Mouse (Mus musculus) heart, embryonic 12.5 days (tissue): ENCODE data around the gene Moxd1. TPM values are rescaled to one million over a fixed set of nuclear protein-coding genes. Genes with fewer than 3 reads are reported as not detected.

Experiments
- ATAC-seq: fragments of 200-750 bp; cut with Nextera tagmentation; 2 replicates; pipeline ENCODE4 v1.8.0; 2017; ENCODE audit warnings: moderate TSS enrichment, moderate library complexity; ENCODE audit not compliant: insufficient number of reproducible peaks, low FRiP score
- H3K27ac ChIP-seq: fragments of 300-500 bp; sonication (generic); 2 replicates; pipeline ENCODE4 v1.5.1; 2016; ENCODE audit warnings: mild to moderate bottlenecking, moderate library complexity; ENCODE audit not compliant: poor library complexity, severe bottlenecking
- H3K27me3 ChIP-seq: fragments of 300-500 bp; sonication (generic); replicated peaks from 2 replicates; pipeline ENCODE4 v1.6.1; 2016; ENCODE audit warnings: mild to moderate bottlenecking, moderate library complexity
- H3K36me3 ChIP-seq: fragments of 300-500 bp; sonication (generic); 2 replicates; pipeline ENCODE4 v1.6.1; 2016; ENCODE audit warnings: mild to moderate bottlenecking, moderate library complexity
- H3K4me1 ChIP-seq: fragments of 300-500 bp; sonication (generic); replicated peaks from 2 replicates; pipeline ENCODE4 v1.6.1; 2016; ENCODE audit warnings: mild to moderate bottlenecking
- H3K4me2 ChIP-seq: fragments of 300-500 bp; sonication (generic); 2 replicates; pipeline ENCODE4 v1.6.1; 2016; ENCODE audit warnings: mild to moderate bottlenecking, moderate library complexity
- H3K4me3 ChIP-seq: fragments of 300-500 bp; sonication (generic); 2 replicates; pipeline ENCODE4 v1.5.1; 2016; ENCODE audit warnings: mild to moderate bottlenecking
- H3K9ac ChIP-seq: fragments of 300-500 bp; sonication (generic); 2 replicates; pipeline ENCODE4 v1.6.1; 2016; ENCODE audit warnings: mild to moderate bottlenecking, moderate library complexity
- H3K9me3 ChIP-seq: fragments of 300-500 bp; sonication (generic); replicated peaks from 2 replicates; pipeline ENCODE4 v1.6.1; 2016; ENCODE audit warnings: mild to moderate bottlenecking, moderate library complexity
- WGBS: fragments of 180-500 bp; shearing (Covaris S2); methylation state at CpG from one replicate; pipeline ENCODE4 v1.1.7; 2016; 5-methylcytosine and 5-hydroxymethylcytosine counted together
- polyA plus RNA-seq: library from polyadenylated mRNA; unstranded; fragments of >200 nt; fragmentation: Nextera tagmentation; extraction: Ambion mirVana; gene quantifications from 2 replicates; pipeline ENCODE4 v1.2.1, GENCODE M21; 2016

The Moxd1 gene
- polyA plus RNA-seq, 1 experiment from 2014 or later, result 2.7 TPM

DNA sequence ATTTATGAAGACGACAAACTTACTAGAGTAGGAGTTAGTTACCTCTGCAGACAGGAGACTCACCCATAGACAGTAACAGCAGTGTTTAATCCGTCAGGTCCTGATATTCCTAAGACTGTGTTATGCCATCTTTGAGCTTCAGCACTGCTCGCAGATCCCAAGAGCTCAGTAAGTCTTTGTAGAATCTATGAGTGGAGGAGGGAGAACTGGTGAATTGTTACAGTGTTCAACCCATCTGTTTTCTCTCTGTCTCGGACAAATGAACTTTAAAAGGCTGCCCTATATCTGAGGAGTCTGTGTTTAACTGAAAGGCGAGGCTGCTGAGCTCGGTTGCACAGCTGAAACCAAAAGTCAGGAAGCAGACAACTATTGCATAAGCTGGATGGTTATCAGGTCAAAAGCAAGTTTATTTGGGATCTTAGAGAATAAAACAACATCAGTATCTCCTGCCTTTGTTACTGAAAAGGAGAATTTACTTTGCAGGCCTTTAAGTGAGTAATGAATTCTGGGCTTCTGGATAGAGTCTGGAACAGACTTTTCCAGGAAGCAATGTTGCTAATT is 47.8 kb downstream of the Moxd1 start:
- no peaks in the 10 kb centered on the region for H3K9me3 ChIP-seq

GRCm38 (mm10) chr10:24276211-24276610 is 52.9 kb downstream of the Moxd1 start:
- Histone ChIP-seq H3K27me3 (no peaks in the 10 kb centered on the region), H3K27ac (no peak overlapping the region), H3K4me2 (no peak overlapping the region), H3K9ac (no peak overlapping the region), H3K4me3 (no peak overlapping the region), H3K4me1 (no peaks in the 10 kb centered on the region), H3K9me3 (no peaks in the 10 kb centered on the region), H3K36me3 (no peaks in the 10 kb centered on the region)
- no peak for ATAC-seq
- 52% methylated on average over 7 of the region's 7 CpGs for WGBS

More for the DNA sequence above, 47.8 kb downstream of the Moxd1 start:
- no peak overlapping the region for H3K27ac ChIP-seq
- H3K4me3 ChIP-seq, result no peak overlapping the region
- H3K27me3 ChIP-seq, result no peaks in the 10 kb centered on the region
- WGBS, result 52% methylated on average over 6 of the region's 6 CpGs
- H3K36me3 ChIP-seq, result no peaks in the 10 kb centered on the region
- H3K4me2 ChIP-seq, result no peak overlapping the region
- no peak for ATAC-seq
- H3K4me1 ChIP-seq, result no peaks in the 10 kb centered on the region
- H3K9ac ChIP-seq, result no peak overlapping the region

DNA sequence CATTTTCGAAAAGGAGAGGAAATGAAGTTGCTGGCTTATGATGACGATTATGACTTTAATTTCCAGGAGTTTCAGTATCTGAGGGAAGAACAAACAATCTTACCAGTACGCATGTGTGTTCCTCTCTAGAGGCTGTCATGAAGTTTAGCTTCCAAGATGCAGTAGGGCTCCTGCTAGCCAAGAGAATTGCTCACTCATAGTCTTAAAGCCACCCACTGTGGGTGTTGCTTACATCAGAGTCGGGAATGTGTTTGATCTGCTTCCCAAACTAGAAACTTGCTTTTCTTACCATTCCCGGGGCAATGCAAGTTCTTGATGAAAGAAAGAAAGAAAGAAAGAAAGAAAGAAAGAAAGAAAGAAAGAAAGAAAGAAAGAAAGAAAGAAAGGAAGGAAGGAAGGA is 59.3 kb downstream of the Moxd1 start:
- 47% methylated on average over 5 of the region's 5 CpGs for WGBS

DNA sequence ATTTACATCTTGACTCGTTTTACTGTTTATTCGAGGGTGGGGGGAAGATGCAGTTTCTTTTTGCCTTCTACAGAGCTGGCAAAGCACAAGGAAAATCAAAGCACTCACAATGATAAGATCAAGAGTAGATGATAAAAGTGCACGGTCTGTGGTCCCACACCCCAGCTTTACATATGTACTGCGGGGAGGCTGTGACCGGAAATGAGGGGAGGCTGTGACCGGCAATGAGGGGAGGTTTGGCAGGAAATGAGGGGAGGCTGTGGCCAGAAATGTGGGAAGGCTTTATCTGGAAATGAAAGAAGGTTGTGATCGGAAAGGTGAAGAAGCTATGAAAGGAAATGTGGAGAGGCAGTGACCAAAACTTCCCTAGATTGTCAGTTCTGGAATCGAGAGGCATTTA is 68.3 kb downstream of the Moxd1 start:
- H3K27ac ChIP-seq, result no peak overlapping the region
- no peak overlapping the region for H3K4me3 ChIP-seq
- no peak for ATAC-seq
- no peaks in the 10 kb centered on the region for H3K9me3 ChIP-seq
- no peaks in the 10 kb centered on the region for H3K4me1 ChIP-seq
- H3K27me3 ChIP-seq, result no peaks in the 10 kb centered on the region
- no peak overlapping the region for H3K4me2 ChIP-seq
- WGBS, result 55% methylated on average over 8 of the region's 8 CpGs
- H3K36me3 ChIP-seq, result no peaks in the 10 kb centered on the region
- no peak overlapping the region for H3K9ac ChIP-seq

More for the DNA sequence above, 59.3 kb downstream of the Moxd1 start:
- ATAC-seq, result no peak
- Histone ChIP-seq H3K9ac (no peak overlapping the region), H3K4me2 (no peak overlapping the region), H3K4me1 (no peaks in the 10 kb centered on the region), H3K36me3 (no peaks in the 10 kb centered on the region), H3K27me3 (peaks cover 4% of the 10 kb centered on the region; the same call in 1 of the 2 replicates), H3K4me3 (no peak overlapping the region), H3K27ac (no peak overlapping the region), H3K9me3 (no peaks in the 10 kb centered on the region)

- 92% methylated on average over 1 of the region's 1 CpGs for WGBS
- no peak for ATAC-seq
Observed at GRCm38 (mm10) chr10:24292671-24293070, 69.4 kb downstream of the Moxd1 start.

DNA sequence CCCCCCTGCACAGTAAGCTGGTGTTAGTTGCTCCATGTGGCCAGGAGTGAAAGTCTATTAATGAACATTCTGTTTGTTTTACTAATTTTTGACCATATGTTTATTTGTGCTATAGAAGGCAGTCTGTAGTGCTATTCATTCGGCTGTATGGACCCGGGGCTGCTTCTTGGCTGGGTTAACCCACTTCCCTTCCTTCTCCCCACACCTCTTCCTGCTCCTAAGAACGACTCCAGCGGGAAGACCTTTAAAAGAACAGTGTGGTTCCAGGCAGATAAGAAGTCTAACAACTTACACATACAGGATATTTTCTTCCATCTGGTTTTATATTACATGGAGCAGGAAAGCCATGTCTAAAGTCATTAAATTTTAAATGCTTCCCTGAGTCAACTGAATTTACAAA is 73.3 kb downstream of the Moxd1 start:
- Histone ChIP-seq H3K36me3 (no peaks in the 10 kb centered on the region), H3K27ac (peak overlapping the region; percentile 36; the same call in 1 of the 2 replicates), H3K9ac (no peak overlapping the region), H3K27me3 (no peaks in the 10 kb centered on the region), H3K4me1 (no peaks in the 10 kb centered on the region), H3K4me2 (no peak overlapping the region), H3K4me3 (no peak overlapping the region), H3K9me3 (no peaks in the 10 kb centered on the region)
- ATAC-seq, result no peak
- WGBS, result 31% methylated on average over 4 of the region's 4 CpGs

More at GRCm38 (mm10) chr10:24292671-24293070, 69.4 kb downstream of the Moxd1 start:
- Histone ChIP-seq H3K9ac (no peak overlapping the region), H3K36me3 (no peaks in the 10 kb centered on the region), H3K9me3 (no peaks in the 10 kb centered on the region), H3K4me1 (no peaks in the 10 kb centered on the region), H3K4me2 (no peak overlapping the region), H3K27ac (no peak overlapping the region), H3K27me3 (no peaks in the 10 kb centered on the region), H3K4me3 (no peak overlapping the region)

DNA sequence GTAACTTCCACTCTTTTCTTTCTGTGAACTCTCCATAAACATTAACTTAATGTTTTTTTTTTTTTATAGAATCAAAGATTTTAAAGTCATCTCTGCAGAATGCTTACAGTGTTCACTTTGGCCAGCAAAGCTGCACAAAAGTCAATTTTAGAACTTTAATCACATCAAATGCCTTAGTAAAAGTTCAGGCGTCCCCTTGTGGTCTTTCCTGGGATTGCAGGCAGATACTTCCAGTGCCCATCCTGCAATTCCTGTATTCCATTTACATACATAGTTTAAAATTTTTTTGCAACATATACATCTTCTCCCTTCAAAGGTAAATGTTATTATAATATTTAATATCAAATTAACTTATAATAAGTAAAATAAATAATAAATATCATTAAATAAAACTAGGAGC is 74.5 kb downstream of the Moxd1 start:
- H3K4me1 ChIP-seq, result no peaks in the 10 kb centered on the region
- ATAC-seq, result no peak
- H3K27me3 ChIP-seq, result no peaks in the 10 kb centered on the region
- no peak overlapping the region for H3K4me2 ChIP-seq
- H3K9me3 ChIP-seq, result no peaks in the 10 kb centered on the region
- H3K36me3 ChIP-seq, result no peaks in the 10 kb centered on the region
- 0% methylated on average over 1 of the region's 1 CpGs for WGBS
- H3K4me3 ChIP-seq, result no peak overlapping the region
- H3K27ac ChIP-seq, result no peak overlapping the region
- no peak overlapping the region for H3K9ac ChIP-seq

DNA sequence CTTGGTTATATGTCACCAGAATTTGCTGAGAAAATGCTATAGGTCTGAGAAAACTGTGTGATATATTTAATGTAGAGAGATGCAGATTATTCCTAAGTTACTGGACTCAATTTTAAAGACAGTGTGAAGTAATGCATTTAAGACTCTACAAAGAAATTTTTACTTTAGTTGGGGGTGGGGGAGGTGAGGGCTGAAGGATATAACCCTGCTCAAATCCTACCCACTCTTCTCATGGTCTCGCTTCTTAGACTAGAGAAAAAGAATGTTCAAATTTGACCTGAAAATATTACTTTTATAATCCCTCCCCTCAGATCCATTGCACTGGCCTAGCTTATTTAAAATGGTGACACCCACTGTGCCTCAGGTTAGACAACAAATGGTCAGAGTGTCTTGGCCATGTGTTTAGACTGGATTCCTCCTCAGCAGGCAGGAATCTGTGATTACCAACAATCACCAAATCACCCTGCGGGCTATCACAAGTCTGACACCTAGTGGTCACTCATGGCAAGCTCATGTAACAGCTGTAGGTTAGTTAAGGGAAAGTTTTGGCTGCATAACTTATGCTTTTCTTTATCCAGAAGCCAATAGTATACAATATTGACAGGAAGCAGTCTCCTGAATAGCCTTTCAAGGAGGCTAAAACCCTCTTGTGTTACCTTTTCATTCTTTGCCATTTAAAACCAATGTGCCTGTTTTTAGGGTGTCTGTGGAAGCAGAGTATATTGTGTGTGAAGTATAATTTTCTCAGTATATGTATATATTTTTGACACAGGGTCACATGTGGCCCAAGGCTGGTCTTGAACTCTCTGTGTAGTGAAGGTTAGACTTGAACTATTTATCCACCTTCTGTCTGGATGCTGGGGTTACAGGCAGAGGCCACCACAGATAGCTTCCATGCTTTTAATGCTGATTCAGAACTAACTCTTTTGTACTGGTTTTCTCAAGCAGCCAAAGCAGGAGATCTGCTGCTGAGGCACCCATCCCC is 75.2 kb downstream of the Moxd1 start:
- ATAC-seq, result peak; percentile 53; the same call in 1 of the 2 replicates
- no peaks in the 10 kb centered on the region for H3K36me3 ChIP-seq
- H3K4me2 ChIP-seq, result no peak overlapping the region
- no peaks in the 10 kb centered on the region for H3K4me1 ChIP-seq
- no peaks in the 10 kb centered on the region for H3K9me3 ChIP-seq
- WGBS, result 42% methylated on average over 2 of the region's 2 CpGs
- no peak overlapping the region for H3K4me3 ChIP-seq
- H3K9ac ChIP-seq, result no peak overlapping the region
- no peak overlapping the region for H3K27ac ChIP-seq
- H3K27me3 ChIP-seq, result no peaks in the 10 kb centered on the region

- peaks cover 2% of the 10 kb centered on the region for H3K4me1 ChIP-seq
- 0 out of 2 replicates have a peak overlapping the region, but pooled peaks have one; percentile 13 for H3K4me3 ChIP-seq
- H3K27ac ChIP-seq, result no peak overlapping the region
- WGBS, result 0% methylated on average over 9 of the region's 9 CpGs
- H3K9me3 ChIP-seq, result no peaks in the 10 kb centered on the region
- H3K36me3 ChIP-seq, result no peaks in the 10 kb centered on the region
- no peaks in the 10 kb centered on the region for H3K27me3 ChIP-seq
- ATAC-seq, result no peak
- H3K9ac ChIP-seq, result no peak overlapping the region
- H3K4me2 ChIP-seq, result no peak overlapping the region
Observed at GRCm38 (mm10) chr10:24312191-24312611, 88.9 kb downstream of the Moxd1 start.

DNA sequence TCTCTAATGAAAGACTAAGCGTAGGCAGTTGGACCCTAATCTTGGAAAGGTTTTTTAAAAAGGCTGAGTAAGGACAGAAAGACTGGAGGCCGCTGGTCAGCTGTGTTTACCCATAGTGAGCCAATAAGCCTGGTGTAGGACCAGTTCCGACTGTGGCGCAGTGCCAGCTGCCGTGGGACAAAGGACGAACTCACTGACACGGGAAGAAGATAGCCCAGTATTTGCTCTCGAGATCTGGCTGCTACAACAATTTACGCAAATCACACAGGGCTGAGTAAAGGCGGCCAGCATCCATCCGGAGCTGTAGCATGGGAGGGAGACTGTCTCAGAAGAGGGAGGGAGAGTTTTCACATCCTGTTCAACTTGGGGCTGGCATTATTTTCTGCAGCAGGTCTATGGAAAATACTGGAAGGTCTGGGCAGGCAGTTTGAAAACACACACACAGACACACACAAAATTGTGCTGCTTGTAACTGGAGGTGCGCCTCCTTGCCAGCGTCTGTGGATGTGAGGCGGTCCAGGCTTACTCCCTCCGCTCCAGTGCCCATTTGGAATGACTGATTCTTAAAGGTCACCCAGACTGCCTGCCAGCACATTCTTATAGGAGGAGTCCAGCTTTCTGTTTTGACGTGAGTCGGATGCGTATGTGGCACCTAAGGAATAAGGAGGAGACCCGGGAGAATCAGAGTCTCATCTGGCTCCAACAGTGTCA is 94.0 kb downstream of the Moxd1 start:
- Histone ChIP-seq H3K4me3 (no peak overlapping the region), H3K9me3 (no peaks in the 10 kb centered on the region), H3K36me3 (no peaks in the 10 kb centered on the region), H3K4me2 (no peak overlapping the region), H3K9ac (peak overlapping the region; percentile 32; the same call in 1 of the 2 replicates), H3K27ac (no peak overlapping the region; the same call in 1 of the 2 replicates), H3K4me1 (peaks cover 6% of the 10 kb centered on the region), H3K27me3 (no peaks in the 10 kb centered on the region)
- 0 out of 2 replicates have a peak, but pooled peaks have one; percentile 9 for ATAC-seq
- 57% methylated on average over 19 of the region's 19 CpGs for WGBS

- WGBS, result 75% methylated on average over 3 of the region's 3 CpGs
- H3K9me3 ChIP-seq, result no peaks in the 10 kb centered on the region
- H3K4me2 ChIP-seq, result no peak overlapping the region
- H3K4me1 ChIP-seq, result peaks cover 6% of the 10 kb centered on the region
- H3K36me3 ChIP-seq, result no peaks in the 10 kb centered on the region
- H3K27ac ChIP-seq, result no peak overlapping the region
- H3K27me3 ChIP-seq, result no peaks in the 10 kb centered on the region
- H3K9ac ChIP-seq, result no peak overlapping the region
- no peak for ATAC-seq
- H3K4me3 ChIP-seq, result no peak overlapping the region
Observed at GRCm38 (mm10) chr10:24320326-24320725, 97.0 kb downstream of the Moxd1 start.
